Mouse (Mus musculus) forebrain, embryonic 16.5 days (tissue): Measurements from ENCODE around the gene Gltp. TPM values are rescaled to one million over a fixed set of nuclear protein-coding genes. Genes with fewer than 3 reads are reported as not detected.

ENCODE experiments used
- ATAC-seq: fragments of 200-750 bp; cut with Nextera tagmentation; 2 replicates; pipeline ENCODE4 v1.8.0; 2017; ENCODE audit warnings: mild to moderate bottlenecking, moderate library complexity
- H3K27ac ChIP-seq: fragments of 300-500 bp; sonication (generic); 2 replicates; pipeline ENCODE4 v1.5.1; 2014; ENCODE audit warnings: low read length, control low read depth
- H3K27me3 ChIP-seq: fragments of 300-500 bp; sonication (generic); replicated peaks from 2 replicates; pipeline ENCODE4 v1.6.1; 2014; ENCODE audit warnings: low read length; ENCODE audit not compliant: control insufficient read depth, insufficient read depth
- H3K36me3 ChIP-seq: fragments of 300-500 bp; sonication (generic); 2 replicates; pipeline ENCODE4 v1.6.1; 2014; ENCODE audit not compliant: control insufficient read depth, insufficient read depth
- H3K4me1 ChIP-seq: fragments of 300-500 bp; sonication (generic); replicated peaks from 2 replicates; pipeline ENCODE4 v1.6.1; 2014; ENCODE audit warnings: low read length; ENCODE audit not compliant: control insufficient read depth, insufficient read depth
- H3K4me2 ChIP-seq: fragments of 300-500 bp; sonication (generic); 2 replicates; pipeline ENCODE4 v1.6.1; 2014; ENCODE audit warnings: mild to moderate bottlenecking, low read length, control low read depth
- H3K4me3 ChIP-seq: fragments of 300-500 bp; sonication (generic); replicated peaks from 2 replicates; pipeline ENCODE4 v1.5.1; 2014; ENCODE audit warnings: mild to moderate bottlenecking, low read length, control low read depth
- H3K9ac ChIP-seq: fragments of 300-500 bp; sonication (generic); replicated peaks from 2 replicates; pipeline ENCODE4 v1.6.1; 2014; ENCODE audit warnings: low read depth, low read length, control low read depth
- H3K9me3 ChIP-seq: fragments of 300-500 bp; sonication (generic); 2 replicates; pipeline ENCODE4 v1.6.1; 2016; ENCODE audit warnings: low read length; ENCODE audit not compliant: control insufficient read depth
- WGBS: fragments of 180-500 bp; shearing (Covaris S2); extraction: QIAGEN DNeasy Blood & Tissue Kit; methylation state at CpG from one replicate; pipeline ENCODE4 v1.1.7; 2014; 5-methylcytosine and 5-hydroxymethylcytosine counted together
- microRNA-seq: library from miRNA; unstranded; fragments of <30 nt; microRNA quantifications from one replicate; pipeline ENCODE4, GENCODE M21; 2017
- polyA plus RNA-seq: library from polyadenylated mRNA; unstranded; fragments of >200 nt; fragmentation: Nextera tagmentation; extraction: Ambion mirVana; gene quantifications from 2 replicates; pipeline ENCODE4 v1.2.1, GENCODE M21; 2015

Gltp gene
- polyA plus RNA-seq, 1 experiment from 2014 or later, result 30.8 TPM

DNA sequence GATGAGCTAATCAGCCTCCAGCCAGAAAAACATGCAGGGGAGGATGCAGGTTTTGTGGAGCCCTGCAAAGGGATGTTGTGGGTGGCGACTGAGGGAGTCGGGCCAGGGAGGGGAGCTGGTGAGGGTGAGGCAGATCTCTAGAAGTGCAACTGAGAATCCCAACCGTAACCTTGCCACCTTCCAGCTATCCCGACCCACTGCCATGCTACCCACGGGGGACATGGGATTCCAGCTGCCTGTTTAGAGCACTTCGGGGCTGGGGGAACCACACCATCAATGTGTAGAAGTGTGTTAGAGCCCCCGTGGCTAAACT lies 51.2 kb downstream of the Gltp start:
- no peak overlapping the region for H3K4me3 ChIP-seq
- no peaks in the 10 kb centered on the region for H3K9me3 ChIP-seq
- H3K36me3 ChIP-seq, result no peaks in the 10 kb centered on the region
- ATAC-seq, result no peak; the same call in 1 of the 2 replicates
- H3K27me3 ChIP-seq, result peaks cover 2% of the 10 kb centered on the region; the same call in 1 of the 2 replicates
- H3K4me1 ChIP-seq, result peaks cover 2% of the 10 kb centered on the region
- 0 out of 2 replicates have a peak overlapping the region, but pooled peaks have one; percentile 24 for H3K4me2 ChIP-seq
- 25% methylated on average over 7 of the region's 7 CpGs for WGBS
- no peak overlapping the region for H3K27ac ChIP-seq
- no peak overlapping the region for H3K9ac ChIP-seq

DNA sequence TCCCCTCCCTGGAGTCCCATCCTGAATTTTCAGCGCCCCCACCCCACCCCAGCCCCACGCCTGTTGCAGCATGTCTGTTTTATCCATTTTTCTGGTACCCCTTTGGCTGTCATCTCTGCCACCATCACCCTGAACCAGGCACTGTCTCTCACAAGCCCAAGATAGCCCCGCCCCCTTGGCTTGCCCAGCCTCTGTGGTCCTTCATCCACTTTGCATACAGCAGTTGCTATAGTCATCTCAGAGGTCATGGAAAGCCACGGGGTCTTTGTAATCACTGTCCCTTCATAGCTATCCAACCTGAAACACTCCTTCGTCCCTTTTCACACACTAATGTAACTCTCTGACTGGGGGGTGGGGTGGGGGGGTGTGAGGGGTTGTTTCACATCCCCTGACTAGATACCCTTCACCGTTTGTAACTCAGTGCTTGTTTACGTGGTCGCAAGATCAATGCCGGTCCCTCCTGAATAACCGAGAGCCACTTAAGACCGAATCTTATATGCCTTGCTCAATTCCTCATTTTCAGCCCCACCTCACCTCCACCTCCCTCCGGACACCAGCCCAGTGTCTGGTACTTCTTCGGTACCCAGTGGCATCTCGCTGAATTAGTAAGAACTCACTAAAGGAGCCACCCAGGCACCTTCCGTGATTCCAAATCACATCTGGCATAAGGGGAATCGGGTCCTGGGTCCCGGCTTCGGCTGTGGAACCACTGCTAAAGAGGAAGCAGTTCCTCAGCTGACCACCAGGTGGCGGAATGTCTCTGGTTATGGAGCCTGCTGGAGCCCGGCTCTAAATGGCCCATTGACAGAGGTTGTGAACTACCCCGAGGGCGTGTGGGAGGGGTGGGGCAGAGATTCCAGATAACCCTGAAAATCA lies 51.8 kb downstream of the Gltp start:
- Histone ChIP-seq H3K4me1 (peaks cover 2% of the 10 kb centered on the region), H3K27ac (no peak overlapping the region), H3K9ac (no peak overlapping the region), H3K4me2 (peak overlapping the region; percentile 39; the same call in 1 of the 2 replicates), H3K9me3 (no peaks in the 10 kb centered on the region), H3K4me3 (no peak overlapping the region), H3K27me3 (peaks cover 2% of the 10 kb centered on the region; the same call in 1 of the 2 replicates), H3K36me3 (no peaks in the 10 kb centered on the region)
- 15% methylated on average over 22 of the region's 22 CpGs for WGBS
- peak; percentile 78 for ATAC-seq

DNA sequence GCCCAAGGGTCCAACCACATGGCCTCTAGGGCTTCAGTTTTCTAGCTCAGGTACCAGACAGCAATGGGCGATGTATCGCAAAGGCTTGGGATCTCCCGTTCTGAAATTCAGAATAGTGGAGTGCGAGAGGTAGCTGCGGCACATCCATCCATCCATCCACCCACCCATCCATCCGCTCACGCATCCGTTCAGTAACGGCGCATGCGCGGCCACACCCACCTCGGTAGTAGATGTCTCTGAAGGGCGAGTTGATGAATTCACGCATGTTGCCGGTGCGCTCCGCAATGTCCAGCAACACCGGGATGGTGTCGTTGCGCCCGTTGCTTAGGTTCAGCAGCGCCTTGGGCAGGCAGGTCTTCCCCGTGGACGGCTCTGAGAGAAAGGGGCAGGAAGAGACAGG lies 54.7 kb downstream of the Gltp start:
- Histone ChIP-seq H3K4me1 (peaks cover 2% of the 10 kb centered on the region), H3K9me3 (no peaks in the 10 kb centered on the region), H3K36me3 (no peaks in the 10 kb centered on the region), H3K27ac (no peak overlapping the region), H3K4me2 (no peak overlapping the region), H3K9ac (no peak overlapping the region), H3K4me3 (no peak overlapping the region), H3K27me3 (peaks cover 2% of the 10 kb centered on the region; the same call in 1 of the 2 replicates)
- 84% methylated on average over 25 of the region's 25 CpGs for WGBS
- ATAC-seq, result no peak

- ATAC-seq, result no peak
- Histone ChIP-seq H3K36me3 (no peaks in the 10 kb centered on the region), H3K4me2 (no peak overlapping the region), H3K27me3 (no peaks in the 10 kb centered on the region), H3K4me3 (no peak overlapping the region), H3K9ac (no peak overlapping the region), H3K9me3 (no peaks in the 10 kb centered on the region), H3K4me1 (no peaks in the 10 kb centered on the region), H3K27ac (no peak overlapping the region)
- 53% methylated on average over 2 of the region's 2 CpGs for WGBS
Measured at GRCm38 (mm10) chr5:114631336-114631735, 59.4 kb downstream of the Gltp start.

DNA sequence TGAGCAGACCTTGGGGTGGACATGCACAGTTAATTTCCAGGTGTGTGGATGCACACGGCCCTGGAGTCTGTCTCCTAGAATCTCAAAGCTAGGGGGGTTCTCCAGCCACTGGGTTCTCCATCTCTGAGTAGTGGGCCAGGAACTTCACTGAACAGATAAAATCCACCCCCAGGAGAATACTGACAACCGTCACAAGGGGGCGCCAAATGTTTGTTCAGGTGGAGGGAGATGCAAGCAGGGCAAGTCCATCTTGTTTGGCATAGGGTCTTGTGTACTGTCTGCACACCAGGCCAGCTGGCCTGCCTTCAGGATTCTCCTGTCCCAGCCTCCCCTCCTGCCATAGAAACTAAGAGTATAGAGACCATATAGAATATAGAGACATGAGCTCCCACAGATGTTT lies 65.2 kb downstream of the Gltp start:
- no peaks in the 10 kb centered on the region for H3K4me1 ChIP-seq
- WGBS, result 24% methylated on average over 3 of the region's 3 CpGs
- no peak for ATAC-seq

DNA sequence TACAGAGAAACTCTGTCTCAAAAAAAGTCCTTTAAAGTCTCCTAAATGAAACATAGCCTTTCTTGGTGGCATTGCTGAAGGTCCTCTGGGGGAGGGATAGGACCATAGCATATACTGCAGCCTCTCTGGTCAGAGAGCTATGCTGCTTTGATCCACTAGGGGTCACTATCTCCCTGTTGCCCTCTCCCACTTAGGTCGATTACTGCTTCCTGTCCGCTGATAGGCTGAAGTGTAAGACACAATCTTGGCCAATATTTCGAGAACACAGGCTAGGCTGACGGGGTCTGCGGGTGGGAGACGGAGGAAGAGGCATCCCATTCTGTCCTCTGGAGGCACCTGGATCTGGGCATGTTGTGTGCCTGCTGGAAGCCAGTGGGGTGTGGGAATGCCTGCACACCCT lies 70.5 kb downstream of the Gltp start:
- Histone ChIP-seq H3K27ac (no peak overlapping the region), H3K4me3 (no peak overlapping the region), H3K36me3 (no peaks in the 10 kb centered on the region), H3K9me3 (no peaks in the 10 kb centered on the region), H3K27me3 (peaks cover 6% of the 10 kb centered on the region; the same call in 1 of the 2 replicates), H3K9ac (no peak overlapping the region), H3K4me1 (no peaks in the 10 kb centered on the region), H3K4me2 (no peak overlapping the region)
- 45% methylated on average over 6 of the region's 6 CpGs for WGBS
- ATAC-seq, result no peak

More for the DNA sequence above, 65.2 kb downstream of the Gltp start:
- H3K9ac ChIP-seq, result no peak overlapping the region
- no peaks in the 10 kb centered on the region for H3K9me3 ChIP-seq
- peaks cover 6% of the 10 kb centered on the region; the same call in 1 of the 2 replicates for H3K27me3 ChIP-seq
- no peak overlapping the region for H3K4me2 ChIP-seq
- H3K27ac ChIP-seq, result no peak overlapping the region
- H3K36me3 ChIP-seq, result no peaks in the 10 kb centered on the region
- H3K4me3 ChIP-seq, result no peak overlapping the region

Small RNA genes within 50 kb of the gene (microRNA-seq; reads per million reads assigned to microRNA genes)
- gene Mir7028, result not detected

Other genes with a start within 250 kb of the Gltp start
- 20.1 and 27.7 TPM in 2 replicates for gene Mmab, start 246.9 kb downstream of the Gltp start, polyA plus RNA-seq
- gene Mvk, start 246.7 kb downstream of the Gltp start, polyA plus RNA-seq, result 44.0 and 48.1 TPM in 2 replicates
- 4.3 and 4.4 TPM in 2 replicates for gene Fam222a, start 123.0 kb downstream of the Gltp start, polyA plus RNA-seq
- 0.75 and 1.2 TPM in 2 replicates for gene Trpv4, start 32.6 kb downstream of the Gltp start, polyA plus RNA-seq
- 12.7 and 16.0 TPM in 2 replicates for gene Tchp, start 16.8 kb upstream of the Gltp start, polyA plus RNA-seq
- 29.4 and 30.1 TPM in 2 replicates for gene Ankrd13a, start 83.7 kb upstream of the Gltp start, polyA plus RNA-seq
- 53.9 and 58.5 TPM in 2 replicates for gene Git2, start 84.5 kb upstream of the Gltp start, polyA plus RNA-seq
- gene 1500011B03Rik, start 132.5 kb upstream of the Gltp start, polyA plus RNA-seq, result 220 and 250 TPM in 2 replicates
- not detected in 2 replicates for gene 4930519G04Rik, start 162.7 kb upstream of the Gltp start, polyA plus RNA-seq
- gene Gm9936, start 167.7 kb upstream of the Gltp start, polyA plus RNA-seq, result 2.0 and 2.5 TPM in 2 replicates
- 2.8 and 3.5 TPM in 2 replicates for gene Oasl2, start 206.0 kb upstream of the Gltp start, polyA plus RNA-seq
- 0.39 and 0.41 TPM in 2 replicates for gene Oasl1, start 232.3 kb upstream of the Gltp start, polyA plus RNA-seq